Mouse (Mus musculus): ENCODE measurements at regions not wholly inside any gene's neighbourhood (a gene's known extent, or its start where the extent isn't known, plus 50 kb on each side); places are given as distances from the start of the nearest gene placed in this dataset.
A peak's percentile ranks its signal among the peaks of the same experiment; 100 is the strongest.

DNA sequence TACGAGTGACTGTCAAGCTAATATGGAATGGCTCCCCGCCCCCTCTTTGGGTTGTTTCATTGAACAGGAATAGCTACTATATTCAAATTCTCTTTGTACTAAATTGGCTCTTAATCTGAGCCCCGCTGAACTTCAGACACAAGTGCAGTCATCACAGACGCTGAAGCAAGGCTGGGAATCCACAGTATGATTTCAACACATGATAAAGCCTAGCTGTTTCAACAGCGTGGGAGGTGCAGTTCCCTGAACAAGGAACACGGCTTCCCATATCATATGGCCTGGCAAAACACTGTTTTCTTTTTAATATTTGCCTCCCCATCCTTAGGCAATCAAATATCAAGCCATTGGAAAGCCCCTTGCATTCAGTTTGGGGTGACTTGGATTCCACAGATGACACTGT, 428.0 kb upstream of the Adamts9 start:
- DNase-seq = no peak

DNA sequence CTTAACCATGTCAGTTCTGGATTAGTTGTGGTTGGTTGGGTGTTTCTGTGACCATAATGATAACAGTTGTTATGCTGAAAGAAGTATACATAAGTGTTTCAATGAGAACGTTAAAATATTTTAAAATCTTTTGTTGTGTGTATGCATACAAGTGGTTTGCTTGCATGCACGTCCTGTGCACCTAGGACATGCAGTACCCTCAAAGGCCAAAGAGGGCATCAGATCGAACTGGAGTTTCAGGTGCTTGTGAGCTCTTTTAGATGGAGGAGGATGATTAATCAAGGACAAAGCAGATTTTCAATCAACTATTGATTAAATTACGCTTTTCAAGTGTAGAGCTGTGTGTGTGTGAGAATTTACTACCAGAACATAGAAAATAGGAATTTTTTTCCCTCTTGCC, 420.6 kb upstream of the Adamts9 start:
- no peak for DNase-seq

DNA sequence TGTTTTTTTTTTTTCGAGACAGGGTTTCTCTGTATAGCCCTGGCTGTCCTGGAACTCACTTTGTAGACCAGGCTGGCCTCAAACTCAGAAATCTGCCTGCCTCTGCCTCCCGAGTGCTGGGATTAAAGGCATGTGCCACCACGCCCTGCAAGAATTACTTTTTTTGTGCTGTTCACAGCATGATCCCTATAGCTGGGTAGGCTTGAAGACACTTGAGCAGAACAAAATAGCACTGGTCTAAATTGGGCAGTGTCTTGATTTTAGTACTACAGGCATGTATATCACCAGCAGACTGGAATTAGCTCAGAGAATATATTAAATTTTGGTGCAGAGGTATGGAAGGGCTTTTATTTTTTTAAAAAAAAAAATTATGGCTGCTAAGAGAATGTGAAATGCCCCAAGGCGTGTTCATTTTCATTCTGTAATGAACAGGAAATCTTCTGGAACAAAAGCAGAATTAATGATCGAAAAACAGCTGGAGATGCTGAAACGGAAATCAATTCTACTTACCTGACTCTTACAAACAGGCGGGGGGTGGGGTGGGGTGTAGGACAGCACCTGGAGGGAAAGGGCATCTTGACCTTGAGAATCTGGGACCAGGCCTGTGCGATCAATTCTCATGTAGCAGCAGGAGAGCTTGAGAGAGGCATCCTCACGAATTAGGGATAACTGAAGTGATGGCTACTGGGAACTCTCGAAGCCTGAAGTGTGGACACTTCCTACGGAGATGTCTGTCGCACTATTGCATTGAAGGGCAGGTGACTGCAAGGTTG, 410.2 kb upstream of the Adamts9 start:
- no peak for DNase-seq

DNA sequence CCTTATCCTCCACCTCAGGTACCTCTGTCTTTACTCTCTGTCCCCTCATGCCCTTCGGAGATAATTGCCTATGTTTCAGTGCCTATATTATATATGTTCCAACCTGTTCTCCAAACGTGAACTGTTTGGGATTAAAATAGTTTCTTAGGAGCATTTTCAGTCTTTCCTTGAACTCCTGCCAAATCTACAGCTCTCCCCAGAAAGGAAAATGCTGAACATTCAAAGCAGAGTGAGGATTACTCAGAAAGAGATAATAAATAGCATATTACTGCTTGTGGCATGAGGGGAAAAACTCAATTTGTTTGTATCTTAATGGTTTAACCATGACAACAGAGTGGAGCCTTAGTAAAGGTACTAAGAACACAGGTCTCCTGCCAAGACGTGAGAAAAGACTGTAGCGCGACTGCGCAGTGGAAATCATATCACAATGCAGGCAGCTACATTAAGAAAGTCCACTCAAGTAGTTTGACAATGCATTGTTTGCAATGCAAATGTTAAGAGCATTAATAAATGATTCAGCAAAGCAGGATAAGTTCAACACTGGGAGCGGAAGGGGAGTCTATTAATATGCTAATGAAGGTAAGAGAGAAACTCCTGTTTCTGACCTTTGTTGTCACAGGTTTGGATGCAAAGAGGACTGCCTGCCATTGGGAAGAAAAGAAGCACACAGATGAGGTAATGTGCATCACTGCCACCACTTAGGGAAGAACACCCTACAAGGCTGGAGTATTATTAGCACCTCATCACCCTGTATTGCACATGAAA, 406.8 kb upstream of the Adamts9 start:
- DNase-seq = peak; percentile 3

DNA sequence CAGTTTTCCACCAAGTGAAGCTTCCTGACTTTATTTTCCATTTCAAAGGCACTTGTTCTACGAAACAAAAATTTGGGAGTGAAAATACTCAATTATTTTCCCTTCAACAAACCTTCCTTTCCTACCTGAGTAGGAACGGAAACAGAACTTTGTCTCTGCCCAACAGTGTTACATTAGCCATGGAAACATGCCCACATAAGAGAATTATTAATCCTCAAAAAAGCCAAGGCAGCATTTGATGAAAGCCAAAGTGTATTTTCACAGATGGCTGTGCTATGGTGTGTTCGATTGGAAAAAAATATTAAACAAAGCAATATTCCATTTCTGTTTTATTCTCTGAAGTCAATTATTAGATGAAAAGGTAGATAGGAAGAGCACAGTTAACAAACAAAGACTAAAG, 404.8 kb upstream of the Adamts9 start:
- no peak for DNase-seq

DNA sequence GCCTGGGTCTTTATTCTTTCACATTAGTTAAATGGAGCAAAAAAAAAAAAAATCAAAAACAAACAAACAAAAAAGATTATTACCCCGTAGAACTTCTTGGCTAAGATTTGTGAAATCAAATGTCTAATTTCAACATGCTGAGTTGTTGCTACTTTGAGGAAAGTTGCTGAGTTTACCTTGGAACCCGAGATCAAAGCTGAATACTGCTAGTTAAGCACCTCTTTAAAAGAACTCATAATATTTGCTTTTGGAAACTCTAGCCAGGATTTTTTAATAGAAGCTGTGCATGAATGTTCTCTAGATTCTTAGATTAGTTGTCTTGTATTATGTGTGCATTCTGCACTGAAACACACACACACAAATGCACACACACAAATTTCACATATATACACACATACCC, 385.4 kb upstream of the Adamts9 start:
- DNase-seq = no peak

DNA sequence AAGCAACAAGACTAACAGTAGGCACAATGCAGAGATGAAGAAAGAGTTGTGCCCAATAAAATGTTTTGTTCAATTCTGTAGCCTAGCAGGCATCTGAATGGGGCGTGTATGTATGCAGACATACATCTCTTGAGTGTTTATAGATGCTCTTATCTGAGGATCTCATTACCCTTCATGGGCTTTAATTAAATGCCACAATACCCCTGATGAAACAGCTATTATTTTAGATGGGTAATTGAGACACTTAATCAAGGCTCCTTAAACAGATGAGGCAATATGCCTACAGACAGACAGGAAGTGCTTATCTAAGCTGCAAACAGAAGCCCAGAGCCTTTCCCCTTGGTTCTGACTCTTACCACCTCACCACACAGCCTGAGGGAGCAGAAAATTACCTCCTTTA, 384.6 kb upstream of the Adamts9 start:
- no peak for DNase-seq

DNA sequence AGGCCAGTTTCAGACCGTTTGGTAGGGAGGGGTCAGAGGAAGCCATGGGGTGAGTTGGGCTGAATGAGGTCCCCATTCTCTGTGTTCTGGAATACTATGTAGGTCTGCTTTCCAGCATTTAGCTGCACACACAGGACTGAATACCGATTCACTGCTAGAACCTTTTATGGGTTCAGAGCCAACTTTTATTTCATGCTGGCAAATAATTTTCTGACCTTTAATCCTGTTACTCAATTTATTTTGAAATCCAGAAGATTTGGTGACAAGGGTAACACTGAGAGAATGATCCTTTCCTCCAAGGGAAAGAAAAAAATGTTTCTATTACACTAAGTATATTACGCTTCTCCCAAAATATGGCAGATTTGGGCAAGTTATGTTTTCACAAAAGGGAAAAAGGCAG, 380.6 kb upstream of the Adamts9 start:
- no peak for DNase-seq

DNA sequence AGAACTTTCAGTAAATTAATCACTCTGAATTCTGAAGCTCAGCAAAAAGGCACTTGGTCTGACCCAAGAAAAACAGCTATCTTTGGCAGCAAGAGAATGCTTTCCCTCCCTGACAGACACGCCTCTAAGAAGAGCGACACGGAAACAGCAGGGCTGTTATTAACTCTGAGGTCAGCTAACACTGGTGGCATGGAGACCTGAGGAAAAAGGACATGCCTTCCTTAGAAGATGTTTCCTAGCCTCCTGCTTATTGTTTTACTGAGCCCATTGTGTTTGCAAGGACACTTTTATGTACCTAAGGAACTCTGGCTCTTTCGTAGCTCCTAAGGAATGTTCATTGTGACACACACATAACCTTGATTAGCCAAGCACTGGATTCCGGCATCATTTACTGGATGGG, 371.3 kb upstream of the Adamts9 start:
- no peak for DNase-seq

DNA sequence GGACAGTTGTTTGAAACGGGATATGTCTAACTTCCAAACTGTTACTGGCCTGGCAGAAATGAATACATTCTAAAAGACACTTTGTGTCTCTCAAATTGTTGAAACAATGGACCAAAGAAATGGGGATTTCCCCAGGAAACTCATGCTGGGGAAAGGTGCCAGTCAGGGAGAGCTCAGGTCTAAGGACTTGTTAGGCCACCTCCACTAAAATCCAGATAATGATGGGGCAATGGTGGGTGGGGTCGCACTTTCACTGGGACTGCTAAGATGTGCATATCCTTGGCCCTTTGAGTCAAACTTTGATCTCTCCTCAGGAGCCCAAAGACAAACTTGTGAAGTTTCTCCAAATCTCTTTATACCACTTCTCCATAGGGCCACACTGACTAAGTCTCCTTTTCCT, 361.9 kb upstream of the Adamts9 start:
- no peak for DNase-seq

DNA sequence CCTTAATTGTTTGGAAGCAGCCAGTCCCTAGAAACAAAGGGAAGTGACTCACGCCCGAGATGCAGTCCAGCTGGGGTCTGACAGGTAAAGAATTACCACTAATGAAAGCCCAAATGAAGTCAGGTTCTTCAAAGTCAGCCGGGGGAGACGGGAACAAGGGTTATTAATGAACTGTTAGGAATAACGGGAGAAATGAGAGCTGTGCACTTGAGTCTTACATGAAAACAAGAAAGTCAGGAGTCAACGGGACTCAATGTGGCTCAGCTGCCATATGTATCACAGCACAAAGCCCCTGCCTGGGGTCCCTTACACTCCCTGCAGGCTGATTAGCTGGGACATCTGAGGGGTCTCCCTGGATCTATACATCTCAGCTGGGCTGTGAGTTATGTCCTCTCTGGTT, 354.7 kb upstream of the Adamts9 start:
- DNase-seq = no peak

DNA sequence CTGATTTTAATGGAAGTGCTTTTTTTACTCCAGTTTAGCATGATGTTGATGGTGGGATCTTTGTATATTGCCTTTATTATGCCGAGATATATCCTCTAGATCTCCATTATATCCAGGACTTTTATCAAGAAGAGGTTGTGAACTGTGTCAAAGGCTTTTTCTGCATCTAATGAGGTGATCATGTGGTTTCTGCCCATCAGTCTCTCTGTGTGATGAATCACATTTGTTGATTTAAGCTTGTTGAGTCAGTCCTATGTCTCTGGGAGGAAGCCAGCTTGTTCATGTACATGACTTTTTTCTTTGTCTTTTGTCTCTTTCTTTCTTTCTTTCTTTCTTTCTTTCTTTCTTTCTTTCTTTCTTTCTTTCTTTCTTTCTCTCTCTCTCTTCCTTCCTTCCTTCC, 348.4 kb upstream of the Adamts9 start:
- DNase-seq = no peak

DNA sequence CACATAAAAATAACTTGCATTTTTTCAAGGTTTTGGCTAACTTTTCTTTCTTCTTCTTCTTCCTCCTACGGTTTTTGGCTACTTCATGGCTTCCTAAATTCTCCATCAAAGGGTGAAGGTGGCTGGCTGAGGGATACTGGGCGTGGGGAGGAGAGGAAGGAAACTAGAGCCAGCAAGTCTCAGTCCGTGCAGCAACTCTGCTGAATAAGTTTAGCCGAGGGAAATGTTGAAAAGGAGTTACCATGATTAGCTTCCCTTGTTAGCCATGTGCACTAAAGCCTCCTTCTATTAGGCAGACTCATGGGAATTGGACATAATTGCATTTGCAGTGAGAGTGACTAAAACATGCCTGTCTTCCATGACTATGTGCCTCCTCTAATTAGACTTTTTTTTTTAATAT, 345.1 kb upstream of the Adamts9 start:
- DNase-seq = no peak

DNA sequence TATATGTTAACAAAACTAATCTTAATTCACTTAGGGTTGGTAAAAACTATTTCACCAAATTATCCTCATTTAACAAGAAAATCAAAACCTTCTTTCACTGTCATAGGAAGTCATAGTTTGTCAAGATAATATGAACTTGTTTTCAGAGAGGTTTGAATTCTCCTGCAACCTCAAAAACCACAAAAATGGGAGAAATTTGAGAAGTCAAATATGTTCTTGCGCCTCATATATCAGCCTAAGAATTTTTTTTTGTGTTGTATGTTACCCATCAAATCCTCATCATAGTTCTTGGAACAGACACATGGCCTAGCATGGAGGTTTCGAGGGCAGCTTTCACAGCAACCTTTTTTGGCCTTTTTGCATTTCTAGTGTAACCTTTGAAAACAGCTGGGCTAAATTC, 342.5 kb upstream of the Adamts9 start:
- no peak for DNase-seq

DNA sequence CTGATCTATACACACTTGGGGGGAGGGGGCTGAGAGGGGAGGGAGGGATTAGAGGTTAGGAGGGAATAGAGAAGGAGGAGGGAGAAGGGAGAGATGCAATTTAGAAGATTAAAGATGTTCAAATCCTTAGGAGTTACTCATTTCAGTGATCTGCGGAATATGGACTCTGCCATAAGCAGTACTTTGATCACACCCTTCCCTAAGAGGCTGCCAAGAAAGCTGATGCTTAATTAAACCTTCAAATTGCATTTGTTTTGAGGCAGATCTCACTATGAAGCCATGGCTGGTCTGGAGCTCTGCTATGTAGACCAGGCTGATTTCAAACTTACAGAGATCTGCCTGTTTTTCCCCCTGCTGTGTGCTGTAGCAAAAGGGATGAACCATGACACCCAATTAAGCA, 338.2 kb upstream of the Adamts9 start:
- no peak for DNase-seq

DNA sequence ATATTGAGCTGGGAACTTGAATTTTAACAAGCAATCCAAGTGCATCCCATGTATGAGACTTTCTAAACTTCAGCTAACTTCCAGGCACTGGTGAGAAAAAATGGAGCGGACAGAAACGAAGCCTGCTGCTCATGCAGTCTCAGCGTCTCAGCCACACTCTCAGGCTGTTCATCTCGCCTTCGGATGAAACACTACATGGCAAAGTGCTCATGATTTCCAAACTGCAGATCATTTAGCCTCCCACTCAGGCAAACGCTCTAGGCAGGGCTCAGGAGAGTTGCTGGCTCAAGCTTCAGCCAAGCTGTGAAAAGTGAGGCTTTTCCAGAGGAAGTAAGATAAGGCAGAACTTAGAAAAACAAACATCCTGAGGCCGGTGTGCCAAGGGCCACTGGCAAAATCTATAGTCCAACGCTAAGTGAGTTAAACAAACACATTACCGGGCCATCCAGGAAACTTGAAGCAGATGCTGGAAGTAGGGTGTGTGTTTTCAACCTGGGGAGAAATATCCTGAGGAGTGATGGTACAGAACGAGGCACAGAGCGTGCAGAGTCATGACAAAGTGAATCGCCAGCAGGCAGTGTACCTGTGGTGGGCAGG, 330.7 kb upstream of the Adamts9 start:
- peak; percentile 33 for DNase-seq

DNA sequence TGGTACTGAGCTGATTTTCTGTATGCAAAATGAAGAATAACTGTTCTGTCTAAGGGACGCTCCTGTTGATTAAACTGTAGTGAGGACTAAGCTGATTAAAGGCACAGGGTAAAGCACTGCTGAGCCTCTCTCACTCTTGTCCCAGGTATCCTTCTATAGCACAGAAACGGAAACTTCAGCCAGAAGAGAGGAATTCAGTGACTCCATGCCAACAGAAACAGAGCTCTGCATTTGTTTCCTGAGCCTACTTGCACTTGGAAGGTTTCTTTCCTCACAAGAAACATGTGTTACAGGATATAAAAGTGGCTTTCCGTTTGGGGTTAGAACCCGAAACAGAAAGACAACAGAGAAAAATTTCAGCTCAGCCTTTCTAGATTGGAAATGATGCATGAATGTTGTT, 328.9 kb upstream of the Adamts9 start:
- DNase-seq = no peak

DNA sequence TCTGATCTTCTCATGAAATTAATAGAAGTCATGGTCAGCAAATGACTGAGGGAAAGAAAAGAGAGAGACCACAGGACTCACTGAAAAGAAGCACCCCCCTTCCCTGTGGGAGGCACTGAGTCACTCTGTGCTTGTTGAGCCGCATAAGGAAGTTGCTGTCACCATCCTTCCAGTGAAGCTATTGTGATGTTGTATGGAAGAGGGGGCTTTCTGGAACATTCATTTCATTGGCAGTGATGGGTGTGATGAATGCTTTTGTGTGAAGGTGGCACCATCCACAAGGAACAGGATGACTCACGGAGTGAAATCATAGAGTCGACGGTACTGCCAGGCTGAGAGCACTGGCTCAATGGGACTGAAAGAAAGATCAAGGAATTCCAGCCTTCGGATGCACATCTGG, 323.5 kb upstream of the Adamts9 start:
- peak; percentile 36 for DNase-seq

DNA sequence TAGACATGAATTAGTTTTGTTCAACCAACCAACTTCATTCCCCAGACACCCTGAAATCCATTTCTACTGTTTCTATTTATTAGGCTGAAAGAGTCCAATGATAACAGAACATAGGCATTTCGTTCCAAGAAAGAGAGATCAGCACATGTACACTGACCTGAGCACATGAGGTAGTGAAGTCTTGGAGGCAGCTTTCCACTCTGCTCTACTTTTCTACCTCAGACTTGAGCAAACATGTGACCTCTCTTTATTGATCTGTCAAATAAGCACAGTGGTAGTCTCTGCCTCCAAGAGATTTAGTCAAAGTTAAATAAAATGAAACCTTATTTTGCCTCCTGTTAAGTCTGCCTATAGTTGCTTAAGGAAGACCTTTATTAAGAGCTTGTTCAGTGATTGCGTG, 321.9 kb upstream of the Adamts9 start:
- no peak for DNase-seq

DNA sequence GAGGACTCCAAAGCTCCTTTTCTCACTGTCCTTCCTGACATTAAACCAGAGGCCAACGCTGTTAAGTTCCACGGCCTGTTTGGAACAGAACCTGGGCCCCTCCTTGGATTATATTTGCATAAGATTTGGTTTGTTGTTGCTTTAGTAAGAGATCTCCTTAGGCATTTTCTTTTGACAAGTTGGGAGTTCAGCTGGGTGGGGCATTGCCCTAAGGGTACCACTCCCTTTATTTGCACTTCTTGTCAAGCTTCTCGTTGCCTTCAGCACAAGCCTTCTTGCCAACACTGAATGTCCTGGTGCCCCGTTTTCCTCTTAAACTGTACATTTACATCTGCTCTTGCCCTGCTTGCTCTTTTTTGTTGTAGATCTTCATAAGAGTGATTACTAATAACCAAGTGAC, 317.5 kb upstream of the Adamts9 start:
- no peak for DNase-seq

DNA sequence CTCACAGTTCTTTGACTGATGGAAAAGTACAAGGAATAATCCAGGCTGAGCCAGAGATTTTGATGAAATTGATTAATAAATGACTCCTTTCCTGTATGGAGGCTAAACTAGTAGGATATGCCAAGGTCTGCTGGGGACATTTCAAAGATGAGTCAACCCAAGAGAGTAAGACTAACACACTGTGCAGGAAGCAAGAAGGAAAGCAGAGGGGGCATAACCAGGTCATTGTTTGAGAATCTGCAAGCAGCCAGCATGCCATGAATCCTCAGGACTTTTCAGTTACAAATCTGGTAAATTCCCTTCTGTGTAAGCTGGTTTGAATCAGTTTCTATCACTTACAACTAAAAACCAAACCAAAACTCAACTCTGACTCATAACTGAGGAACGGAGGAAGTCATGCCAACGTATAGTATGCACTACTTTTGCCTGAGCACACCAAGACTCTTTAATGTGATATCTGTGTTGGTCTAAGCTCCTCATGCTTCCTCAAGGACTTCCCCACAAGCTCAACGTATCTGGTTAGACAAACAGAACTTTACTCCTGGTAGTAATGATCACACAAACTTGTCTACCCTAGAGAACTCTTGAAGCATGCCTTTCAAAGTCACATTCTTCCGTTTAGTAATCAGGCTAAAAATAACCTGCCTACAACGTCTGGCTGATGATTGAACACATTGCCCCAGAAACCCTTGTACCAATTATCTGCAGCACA, 314.0 kb upstream of the Adamts9 start:
- no peak for DNase-seq

DNA sequence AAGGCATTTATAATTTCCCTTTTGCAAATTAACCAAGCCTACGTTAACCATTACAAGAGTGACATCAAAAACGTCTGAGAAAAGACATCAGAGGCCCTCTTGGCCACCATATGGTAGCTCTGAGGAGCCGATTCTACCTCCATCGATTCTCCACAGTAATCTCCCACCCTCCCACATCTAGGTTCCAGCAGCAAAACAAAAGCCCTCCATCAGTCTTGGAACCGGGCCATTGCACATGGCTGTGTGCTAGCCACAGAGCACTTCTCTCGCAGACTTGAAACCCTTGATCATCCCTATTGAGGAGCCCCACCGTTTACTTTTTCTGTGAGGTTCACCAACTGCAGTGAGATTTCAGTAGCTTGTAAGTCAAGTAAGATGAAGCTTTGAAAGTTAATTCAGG, 310.5 kb upstream of the Adamts9 start:
- no peak for DNase-seq

DNA sequence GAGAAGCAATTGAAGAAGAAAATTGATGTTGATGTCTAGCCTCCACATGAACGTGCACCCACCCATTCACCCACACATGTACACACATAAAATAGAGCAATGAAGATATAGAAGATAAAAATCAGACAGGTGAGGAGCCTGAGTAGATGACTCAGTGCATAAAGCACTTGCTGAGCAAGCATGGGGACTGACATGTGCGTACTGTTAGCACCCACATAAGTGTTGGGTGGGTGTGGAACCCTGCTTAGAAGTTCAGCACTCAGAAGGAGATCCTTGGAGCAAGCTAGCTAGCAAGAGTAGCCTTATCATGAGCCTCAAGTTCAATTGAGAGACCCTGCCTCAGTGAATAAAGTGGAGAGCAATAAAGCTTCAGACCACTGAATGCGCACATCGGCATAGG, 305.7 kb upstream of the Adamts9 start:
- DNase-seq = no peak

Measured in right cerebral cortex, adult 18-20 months (tissue).